15 mouse cellular contexts compared by ENCODE assay signal in the genomic region with DNA sequence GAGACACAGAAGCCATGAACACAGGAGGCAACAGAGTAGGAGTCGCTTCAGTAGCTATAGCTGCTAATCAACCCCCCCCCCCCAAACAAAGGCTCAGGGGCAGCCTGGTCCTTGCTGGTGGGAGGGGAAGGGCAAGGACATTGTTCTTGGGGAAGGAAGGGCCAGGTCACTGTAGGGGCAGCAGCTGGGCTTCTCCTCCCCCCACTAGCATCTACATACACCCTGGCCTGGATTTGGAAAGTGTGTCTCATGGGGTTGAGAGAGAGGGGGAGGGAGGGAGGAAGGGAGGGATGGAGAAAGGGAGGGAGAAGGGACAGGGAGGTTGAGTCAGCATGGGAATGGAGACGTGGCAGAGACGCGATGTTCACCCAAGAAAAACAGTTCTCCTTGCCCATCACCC. TPM values are rescaled to one million over a fixed set of nuclear protein-coding genes. Genes with fewer than 3 reads are reported as not detected.
A peak's percentile ranks its signal among the peaks of the same experiment; 100 is the strongest.
DNase-seq lines count a peak whose midpoint lies in the region; ATAC-seq and TF ChIP-seq lines count a peak whose summit lies in the region.
"Had no signal": no experiment of that assay in that cellular context is flagged by ENCODE, and none has a peak within 500 bp of the region (broad histone marks: within the 10 kb centered on the region; RNA-seq: fewer than 3 reads in every experiment).

No protein-coding gene starts in this region.

- peak overlapping the region; percentile 86 for H3K4me3 ChIP-seq in gastrocnemius, adult 2 months
- no peak overlapping the region for H3K4me3 ChIP-seq in lung, embryonic 14.5 days (ENCODE audit: low read depth, low read length)
- H3K4me3 ChIP-seq: embryonic facial prominence, embryonic 12.5 days; forebrain, embryonic 13.5 days had no signal

- no peak overlapping the region for H3K9ac ChIP-seq in lung, embryonic 14.5 days
- H3K9ac ChIP-seq: embryonic facial prominence, embryonic 12.5 days; forebrain, embryonic 13.5 days; liver, embryonic 14.5 days had no signal

- no peaks in the 10 kb centered on the region for H3K27me3 ChIP-seq in lung, embryonic 14.5 days (ENCODE audit: insufficient read depth, low read length)
- H3K27me3 ChIP-seq: forebrain, embryonic 13.5 days had no signal

- H3K4me1 ChIP-seq in lung, embryonic 14.5 days (ENCODE audit: insufficient read depth): peaks cover 25% of the 10 kb centered on the region

- peak; percentile 44 for DNase-seq in gastrocnemius, adult 2 months
- no peak for DNase-seq in gastrocnemius, adult 18-20 months (ENCODE audit: low spot score)
- DNase-seq in lung, embryonic 14.5 days: no peak
- no peak for DNase-seq in lung, adult 18-20 months
- peak; percentile 79 for DNase-seq in Muller cell, postnatal 12 days (ENCODE audit: inconsistent ontology term)
- peak; percentile 27 for DNase-seq in heart, postnatal 25 days (ENCODE audit: low spot score)
- no peak for DNase-seq in right cerebral cortex, adult 2 months (ENCODE audit: low spot score in 2 of 2)
- DNase-seq: adrenal gland, postnatal 25 days; cerebellum, postnatal 14 days; thymus, postnatal 4 days had no signal

- intact Hi-C loops in gastrocnemius, adult 2 months (cut with DNase I): no loop called here
- intact Hi-C loops in heart, postnatal 25 days (cut with DNase I): no loop called here

- H3K4me2 ChIP-seq in lung, embryonic 14.5 days: no peak overlapping the region
- H3K4me2 ChIP-seq: embryonic facial prominence, embryonic 12.5 days; forebrain, embryonic 13.5 days had no signal

- no peaks in the 10 kb centered on the region for H3K9me3 ChIP-seq in lung, embryonic 14.5 days (ENCODE audit: low read depth, low read length)
- H3K9me3 ChIP-seq: embryonic facial prominence, embryonic 12.5 days; forebrain, embryonic 13.5 days had no signal

- no peak for ATAC-seq in lung, embryonic 14.5 days (ENCODE audit: insufficient read depth)
- ATAC-seq in activated CD4-positive, CD25-positive, alpha-beta regulatory T cell, adult 4 months: no peak
- ATAC-seq: forebrain, embryonic 13.5 days; intestine, postnatal 0 days had no signal

- WGBS in lung, embryonic 14.5 days: 35% methylated on average over 4 of the region's 4 CpGs

- peaks cover 57% of the 10 kb centered on the region for H3K36me3 ChIP-seq in lung, embryonic 14.5 days (ENCODE audit: insufficient read depth)

- TF ChIP-seq CTCF in gastrocnemius, adult 2 months (IDR thresholded peaks at IDR 0.05): no peak
- TF ChIP-seq CTCF in lung, embryonic 14.5 days (IDR thresholded peaks at IDR 0.05; ENCODE audit: low read depth): no peak

- H3K27ac ChIP-seq in gastrocnemius, adult 2 months: peak overlapping the region; percentile 95
- peak overlapping the region; percentile 78; the same call in 1 of the 2 replicates for H3K27ac ChIP-seq in lung, embryonic 14.5 days (ENCODE audit: low read depth)
- H3K27ac ChIP-seq: embryonic facial prominence, embryonic 12.5 days; forebrain, embryonic 13.5 days; liver, embryonic 14.5 days had no signal

RNA-seq across cellular contexts. Expression of a gene that starts 6.7 kb away (rescaled TPM):
- 10 to 100 TPM; 31.4 to 38.7 TPM for total RNA-seq in gastrocnemius, adult 2 months (2021)
- total RNA-seq in gastrocnemius, adult 18-20 months (2021): 10 to 100 TPM; 24.9 to 37.4 TPM
- 61.2 and 67.5 TPM in 2 replicates for polyA plus RNA-seq in lung, embryonic 14.5 days (2014; fragmentation: Nextera tagmentation; extraction: Ambion mirVana)
- 100 to 1,000 TPM; 112 to 129 TPM for total RNA-seq in heart, postnatal 25 days (2021)
- polyA plus RNA-seq in activated CD4-positive, CD25-positive, alpha-beta regulatory T cell, adult 4 months (2017; shearing (Covaris generic)): under 1 TPM; 0.07 to 0.11 TPM

RNA-seq across cellular contexts. Expression of a gene that starts 14.8 kb away (rescaled TPM):
- total RNA-seq in gastrocnemius, adult 2 months (2021): 10 to 100 TPM; 85.7 to 97.4 TPM
- total RNA-seq in gastrocnemius, adult 18-20 months (2021): 10 to 100 TPM; 82.3 to 91.7 TPM
- 184 and 187 TPM in 2 replicates for polyA plus RNA-seq in lung, embryonic 14.5 days (2014; fragmentation: Nextera tagmentation; extraction: Ambion mirVana)
- 100 to 1,000 TPM; 123 to 127 TPM for total RNA-seq in heart, postnatal 25 days (2021)
- polyA plus RNA-seq in activated CD4-positive, CD25-positive, alpha-beta regulatory T cell, adult 4 months (2017; shearing (Covaris generic)): 100 to 1,000 TPM; 334 to 398 TPM

RNA-seq across cellular contexts. Expression of a gene that starts 38.5 kb away (rescaled TPM):
- total RNA-seq in gastrocnemius, adult 2 months (2021): 1,000 to 10,000 TPM; 1,391 to 1,893 TPM
- total RNA-seq in gastrocnemius, adult 18-20 months (2021): 1,000 to 10,000 TPM; 1,514 to 1,837 TPM
- polyA plus RNA-seq in lung, embryonic 14.5 days (2014; fragmentation: Nextera tagmentation; extraction: Ambion mirVana): 909 and 927 TPM in 2 replicates
- 100 to 1,000 TPM; 148 to 155 TPM for total RNA-seq in heart, postnatal 25 days (2021)
- 100 to 1,000 TPM; 824 to 866 TPM for polyA plus RNA-seq in activated CD4-positive, CD25-positive, alpha-beta regulatory T cell, adult 4 months (2017; shearing (Covaris generic))

Comparison
In these comparisons a context has a peak if more than half of its experiments do, and no peak if none do; other contexts are left out.
1. DNase-seq: peak in gastrocnemius, adult 2 months (single experiment), Muller cell, postnatal 12 days (single experiment) and heart, postnatal 25 days (single experiment); none in gastrocnemius, adult 18-20 months (single experiment), lung, embryonic 14.5 days (single experiment), lung, adult 18-20 months (0 of 2) and right cerebral cortex, adult 2 months (0 of 2).
2. RNA of a gene that starts 38.5 kb away (total RNA-seq): 1,391 to 1,893 TPM in gastrocnemius, adult 2 months and 1,514 to 1,837 TPM in gastrocnemius, adult 18-20 months; 148 to 155 TPM in heart, postnatal 25 days; every median in the first group is over 4 times any median in the second.